Mouse (Mus musculus) thymus, postnatal 4 days (tissue): ENCODE measurements at regions not wholly inside any gene's neighbourhood (a gene's known extent, or its start where the extent isn't known, plus 50 kb on each side); places are given as distances from the start of the nearest gene placed in this dataset.

ENCODE experiments used
- DNase-seq: peaks from one replicate; pipeline ENCODE4 v3.0.0; 2021

- no peak for DNase-seq
These were observed 230.4 kb upstream of the Marcks start for GRCm38 (mm10) chr10:37368997-37369679.

GRCm38 (mm10) chr10:37367796-37368195 is 229.1 kb upstream of the Marcks start:
- no peak for DNase-seq

GRCm38 (mm10) chr10:37364506-37364905 is 225.8 kb upstream of the Marcks start:
- no peak for DNase-seq

GRCm38 (mm10) chr10:37360985-37361384 is 222.3 kb upstream of the Marcks start:
- no peak for DNase-seq

- no peak for DNase-seq
These were observed 220.2 kb upstream of the Marcks start for GRCm38 (mm10) chr10:37358900-37359299.

DNA sequence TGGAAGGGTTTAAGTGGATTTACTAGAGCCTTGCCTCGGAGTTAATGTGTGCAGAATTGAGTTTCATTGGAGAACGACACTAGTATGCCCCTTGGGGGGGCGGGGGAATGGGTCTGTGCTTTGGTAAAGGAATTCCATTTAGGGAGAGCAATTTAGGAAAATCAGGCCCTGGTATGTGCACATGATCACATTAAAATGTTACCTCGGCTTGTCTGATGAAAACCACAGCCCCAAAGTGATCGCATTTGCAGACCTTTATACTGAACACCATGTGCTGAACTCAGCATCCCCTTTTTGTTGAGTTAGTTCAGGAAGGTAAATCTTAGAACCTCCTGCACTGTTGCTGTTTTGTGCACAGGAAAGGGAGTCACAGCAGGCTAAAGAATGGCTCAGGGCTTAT is 219.6 kb upstream of the Marcks start:
- no peak for DNase-seq

DNA sequence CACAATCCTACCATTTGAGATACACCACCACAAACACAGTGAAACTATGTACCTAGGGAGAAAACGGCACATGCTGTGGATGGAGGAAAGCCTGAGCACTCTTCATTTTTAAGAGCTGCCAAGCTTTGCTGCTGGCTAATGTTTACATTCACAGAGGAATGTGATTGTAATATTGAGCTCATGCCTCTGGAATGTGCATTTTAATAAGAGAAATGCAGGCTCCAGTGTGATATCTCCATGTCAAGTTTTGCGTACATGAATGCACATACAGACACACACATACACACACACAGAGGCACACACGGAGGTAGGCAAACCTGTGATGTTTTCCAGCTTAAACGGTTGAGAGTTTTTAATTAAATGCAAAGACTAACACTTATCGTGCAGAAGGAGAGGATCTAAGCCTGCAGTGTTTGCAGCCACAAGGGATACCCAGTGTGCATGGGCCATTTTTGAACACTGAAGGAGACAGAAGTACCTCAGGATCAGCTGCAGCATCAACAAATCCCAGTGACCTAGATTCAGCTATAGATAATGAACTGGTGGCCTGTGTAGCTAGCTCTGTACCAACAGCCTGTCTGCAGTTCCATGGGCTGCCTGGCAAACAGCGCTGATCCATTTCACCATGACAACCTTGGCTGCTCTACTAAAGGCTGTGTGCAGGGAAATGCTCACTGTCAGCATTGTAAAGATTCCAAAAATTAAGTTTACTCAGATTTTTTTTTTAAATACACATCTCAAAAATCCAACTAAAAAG is 218.8 kb upstream of the Marcks start:
- no peak for DNase-seq

GRCm38 (mm10) chr10:37349261-37349660 is 210.5 kb upstream of the Marcks start:
- no peak for DNase-seq

GRCm38 (mm10) chr10:37348416-37348815 is 209.7 kb upstream of the Marcks start:
- DNase-seq = no peak

DNA sequence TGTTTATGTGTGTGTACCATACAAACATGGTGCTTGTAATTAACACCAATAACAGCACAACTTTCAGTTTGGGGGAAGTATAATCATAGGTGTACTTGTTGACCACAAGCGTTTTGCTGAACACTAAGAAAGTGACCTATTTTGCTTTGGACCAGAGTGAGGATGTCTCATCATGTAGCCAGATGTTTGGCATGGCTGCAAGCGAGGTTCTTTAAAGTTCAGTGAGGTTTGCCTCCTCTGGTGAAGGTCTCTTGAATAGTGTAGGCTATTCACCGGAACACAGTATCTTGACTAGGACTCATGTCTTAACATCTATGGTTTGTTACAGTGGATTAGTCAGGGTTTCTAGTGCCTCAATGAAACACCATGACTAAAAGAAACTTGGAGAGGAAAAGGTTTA is 208.9 kb upstream of the Marcks start:
- DNase-seq = no peak

DNA sequence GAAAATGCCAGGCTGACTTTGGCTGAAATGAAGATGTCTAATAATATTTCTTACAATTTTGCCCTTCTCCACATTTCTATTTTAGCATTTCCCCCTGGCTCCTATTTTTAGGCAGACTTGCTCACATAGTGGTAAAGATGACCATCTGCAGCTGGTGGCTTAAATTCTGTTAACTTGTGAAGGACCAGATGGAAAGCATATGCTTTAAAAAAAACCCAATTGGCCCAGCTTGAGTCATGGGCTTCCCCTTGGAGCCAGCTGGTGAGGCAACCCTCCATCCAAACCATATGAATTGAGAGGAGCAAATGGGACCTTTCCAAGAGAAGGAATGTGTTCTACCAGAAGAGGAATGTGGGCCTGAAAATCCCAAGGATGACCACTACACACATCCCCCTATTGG is 204.0 kb upstream of the Marcks start:
- no peak for DNase-seq

- no peak for DNase-seq
These were observed 200.9 kb upstream of the Marcks start for GRCm38 (mm10) chr10:37339658-37340057.

- no peak for DNase-seq
These were observed 199.6 kb upstream of the Marcks start for GRCm38 (mm10) chr10:37338073-37338912.

GRCm38 (mm10) chr10:37337172-37337620 is 198.5 kb upstream of the Marcks start:
- no peak for DNase-seq

DNA sequence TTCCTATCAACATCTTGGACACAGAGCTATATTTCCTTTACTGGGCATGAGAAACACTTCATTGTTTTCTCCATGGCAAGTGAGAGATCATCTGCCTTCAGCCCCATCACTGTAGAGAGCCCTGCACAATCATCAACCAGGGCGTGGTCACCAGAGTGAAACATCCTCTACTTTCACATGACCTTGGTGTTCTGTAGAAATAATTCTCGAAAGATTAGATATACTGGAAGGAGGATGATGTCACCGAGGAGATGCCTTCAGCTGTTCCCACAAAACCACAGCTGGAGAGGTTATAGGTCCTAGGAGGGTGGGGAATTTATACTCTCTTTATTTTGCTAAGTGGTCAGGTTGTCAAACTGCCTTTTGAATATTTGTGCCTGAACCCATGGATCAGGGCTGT is 196.4 kb upstream of the Marcks start:
- DNase-seq = no peak

- no peak for DNase-seq
These were observed 187.4 kb upstream of the Marcks start for GRCm38 (mm10) chr10:37326168-37326534.

GRCm38 (mm10) chr10:37325514-37326167 is 186.9 kb upstream of the Marcks start:
- DNase-seq = no peak

- DNase-seq = peak; percentile 28
These were observed 185.0 kb upstream of the Marcks start for GRCm38 (mm10) chr10:37323689-37324088.

- no peak for DNase-seq
These were observed 184.1 kb upstream of the Marcks start for GRCm38 (mm10) chr10:37322809-37323208.

GRCm38 (mm10) chr10:37322310-37322709 is 183.6 kb upstream of the Marcks start:
- DNase-seq = no peak

DNA sequence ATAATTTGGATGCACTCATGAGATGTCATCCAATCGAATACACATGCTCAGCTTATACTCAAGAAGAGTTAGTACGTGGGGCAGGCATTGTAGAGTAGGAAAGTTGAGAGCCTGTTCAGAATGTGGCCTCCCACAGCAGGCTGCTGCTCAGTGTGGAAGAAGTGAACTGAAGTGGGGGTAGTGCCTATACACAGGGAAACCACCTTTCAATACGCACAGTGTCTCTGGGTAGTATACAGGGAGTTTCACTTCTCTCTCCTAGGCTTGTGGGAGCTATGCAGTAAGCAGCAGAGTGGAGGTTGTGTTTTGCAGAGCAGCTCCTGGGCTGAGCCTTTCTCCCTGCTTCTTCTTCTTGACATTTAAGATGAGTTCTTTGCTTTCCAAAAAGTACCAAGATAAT is 182.5 kb upstream of the Marcks start:
- DNase-seq = no peak

DNA sequence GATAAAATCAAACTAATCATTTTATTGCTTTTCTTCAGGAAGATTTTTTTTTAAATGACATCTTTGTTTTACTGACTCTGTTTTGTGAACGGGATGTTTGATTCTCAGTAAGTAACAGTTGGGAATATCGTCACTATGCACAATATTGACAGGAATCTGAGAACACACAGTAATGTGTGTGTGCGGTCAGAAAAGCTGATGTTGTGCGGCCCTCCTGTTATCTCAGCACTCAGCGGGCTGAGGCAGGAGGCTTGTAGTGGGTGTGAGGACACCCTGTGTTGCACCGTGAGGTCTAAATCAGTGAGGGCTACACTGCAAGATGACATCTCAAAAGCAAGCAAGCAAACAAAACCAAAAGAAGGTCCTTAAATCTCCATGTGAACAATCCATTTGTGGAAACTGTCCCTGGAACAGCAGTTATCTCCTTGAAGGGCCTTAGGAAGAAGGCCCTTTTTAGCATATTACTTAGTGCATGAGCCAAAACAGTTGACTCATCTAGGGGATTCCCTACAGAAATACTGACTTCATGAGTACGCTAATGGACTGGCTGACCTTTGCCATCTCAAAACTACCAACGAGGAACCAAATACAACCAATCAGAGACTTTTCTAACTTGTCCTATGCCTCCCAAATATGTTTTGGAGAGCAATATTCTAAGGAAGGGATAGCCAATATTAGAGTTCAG is 181.2 kb upstream of the Marcks start:
- DNase-seq = no peak
